Mouse (Mus musculus): ENCODE measurements around the gene Fbxl2. TPM values are rescaled to one million over a fixed set of nuclear protein-coding genes. Genes with fewer than 3 reads are reported as not detected.

Fbxl2 gene
- polyA plus RNA-seq, 1 experiment from 2014 or later = 9.2 TPM

- WGBS = 73% methylated on average over 16 of the region's 16 CpGs
- no peaks in the 10 kb centered on the region for H3K27me3 ChIP-seq
- H3K9ac ChIP-seq = no peak overlapping the region
- no peak overlapping the region for H3K4me2 ChIP-seq
- peaks cover 45% of the 10 kb centered on the region for H3K36me3 ChIP-seq (replicated peaks)
- H3K4me3 ChIP-seq (replicated peaks) = no peak overlapping the region
- ATAC-seq (ENCODE audit: low FRiP score) = peak; percentile 64
- H3K9me3 ChIP-seq = no peaks in the 10 kb centered on the region
- peaks cover 9% of the 10 kb centered on the region for H3K4me1 ChIP-seq
- H3K27ac ChIP-seq = peak overlapping the region; percentile 69
These were observed 64.7 kb downstream of the Fbxl2 start for GRCm38 (mm10) chr9:113981099-113981880.

GRCm38 (mm10) chr9:113979356-113979755 lies 66.6 kb downstream of the Fbxl2 start:
- peaks cover 57% of the 10 kb centered on the region for H3K36me3 ChIP-seq (replicated peaks)
- H3K4me2 ChIP-seq = no peak overlapping the region
- no peak overlapping the region for H3K27ac ChIP-seq
- ATAC-seq (ENCODE audit: low FRiP score) = no peak
- H3K9ac ChIP-seq = no peak overlapping the region
- no peak overlapping the region for H3K4me3 ChIP-seq (replicated peaks)
- H3K4me1 ChIP-seq = peaks cover 9% of the 10 kb centered on the region
- 90% methylated on average over 13 of the region's 13 CpGs for WGBS
- no peaks in the 10 kb centered on the region for H3K9me3 ChIP-seq
- H3K27me3 ChIP-seq = no peaks in the 10 kb centered on the region

- Histone ChIP-seq H3K4me2 (no peak overlapping the region), H3K27ac (no peak overlapping the region), H3K4me3 (replicated peaks) (no peak overlapping the region), H3K27me3 (no peaks in the 10 kb centered on the region), H3K9ac (no peak overlapping the region), H3K36me3 (replicated peaks) (peaks cover 59% of the 10 kb centered on the region), H3K4me1 (peaks cover 9% of the 10 kb centered on the region), H3K9me3 (no peaks in the 10 kb centered on the region)
- ATAC-seq (ENCODE audit: low FRiP score) = no peak
- WGBS = 84% methylated on average over 7 of the region's 7 CpGs
These were observed 67.3 kb downstream of the Fbxl2 start for GRCm38 (mm10) chr9:113978656-113979055.

GRCm38 (mm10) chr9:113977225-113977840 lies 68.7 kb downstream of the Fbxl2 start:
- Histone ChIP-seq H3K9ac (no peak overlapping the region), H3K27me3 (no peaks in the 10 kb centered on the region), H3K27ac (no peak overlapping the region), H3K9me3 (no peaks in the 10 kb centered on the region), H3K36me3 (replicated peaks) (peaks cover 69% of the 10 kb centered on the region), H3K4me2 (no peak overlapping the region), H3K4me1 (peaks cover 9% of the 10 kb centered on the region), H3K4me3 (replicated peaks) (no peak overlapping the region)
- no peak for ATAC-seq (ENCODE audit: low FRiP score)
- 87% methylated on average over 11 of the region's 11 CpGs for WGBS

GRCm38 (mm10) chr9:113976264-113976663 lies 69.7 kb downstream of the Fbxl2 start:
- 96% methylated on average over 10 of the region's 10 CpGs for WGBS
- Histone ChIP-seq H3K4me1 (peaks cover 5% of the 10 kb centered on the region), H3K36me3 (replicated peaks) (peaks cover 74% of the 10 kb centered on the region), H3K9me3 (no peaks in the 10 kb centered on the region), H3K27ac (no peak overlapping the region), H3K9ac (no peak overlapping the region), H3K4me3 (replicated peaks) (no peak overlapping the region), H3K27me3 (no peaks in the 10 kb centered on the region), H3K4me2 (no peak overlapping the region)
- ATAC-seq (ENCODE audit: low FRiP score) = no peak

- no peak overlapping the region for H3K9ac ChIP-seq
- peaks cover 82% of the 10 kb centered on the region for H3K36me3 ChIP-seq (replicated peaks)
- 85% methylated on average over 7 of the region's 7 CpGs for whole genome bisulfite sequencing
- H3K9me3 ChIP-seq = no peaks in the 10 kb centered on the region
- no peak overlapping the region for H3K4me3 ChIP-seq (replicated peaks)
- H3K27me3 ChIP-seq = no peaks in the 10 kb centered on the region
- H3K27ac ChIP-seq = no peak overlapping the region
- no peaks in the 10 kb centered on the region for H3K4me1 ChIP-seq
- no peak overlapping the region for H3K4me2 ChIP-seq
- no peak for ATAC-seq (ENCODE audit: low FRiP score)
These were observed 70.5 kb downstream of the Fbxl2 start for GRCm38 (mm10) chr9:113975442-113975841.

GRCm38 (mm10) chr9:113974945-113975344 lies 71.0 kb downstream of the Fbxl2 start:
- no peak for ATAC-seq (ENCODE audit: low FRiP score)
- H3K9ac ChIP-seq = no peak overlapping the region

GRCm38 (mm10) chr9:113973857-113974256 lies 72.1 kb downstream of the Fbxl2 start:
- Histone ChIP-seq H3K9me3 (no peaks in the 10 kb centered on the region), H3K4me3 (replicated peaks) (no peak overlapping the region), H3K4me2 (no peak overlapping the region), H3K36me3 (replicated peaks) (peaks cover 87% of the 10 kb centered on the region), H3K4me1 (no peaks in the 10 kb centered on the region), H3K27me3 (no peaks in the 10 kb centered on the region), H3K27ac (no peak overlapping the region), H3K9ac (no peak overlapping the region)
- ATAC-seq (ENCODE audit: low FRiP score) = no peak
- 66% methylated on average over 4 of the region's 4 CpGs for WGBS

More at GRCm38 (mm10) chr9:113974945-113975344, 71.0 kb downstream of the Fbxl2 start:
- 92% methylated on average over 4 of the region's 4 CpGs for WGBS
- Histone ChIP-seq H3K4me3 (replicated peaks) (no peak overlapping the region), H3K27me3 (no peaks in the 10 kb centered on the region), H3K36me3 (replicated peaks) (peaks cover 87% of the 10 kb centered on the region), H3K4me1 (no peaks in the 10 kb centered on the region), H3K4me2 (no peak overlapping the region), H3K27ac (no peak overlapping the region), H3K9me3 (no peaks in the 10 kb centered on the region)

- Histone ChIP-seq H3K27me3 (no peaks in the 10 kb centered on the region), H3K4me3 (replicated peaks) (no peak overlapping the region), H3K36me3 (replicated peaks) (peaks cover 87% of the 10 kb centered on the region), H3K9me3 (no peaks in the 10 kb centered on the region), H3K27ac (no peak overlapping the region), H3K4me2 (no peak overlapping the region), H3K9ac (no peak overlapping the region), H3K4me1 (no peaks in the 10 kb centered on the region)
- no peak for ATAC-seq (ENCODE audit: low FRiP score)
- 87% methylated on average over 8 of the region's 8 CpGs for WGBS
These were observed 74.4 kb downstream of the Fbxl2 start for GRCm38 (mm10) chr9:113971615-113972014.

GRCm38 (mm10) chr9:113970041-113970440 lies 76.0 kb downstream of the Fbxl2 start:
- no peak overlapping the region for H3K4me2 ChIP-seq
- H3K9me3 ChIP-seq = no peaks in the 10 kb centered on the region
- no peak overlapping the region for H3K27ac ChIP-seq
- peaks cover 86% of the 10 kb centered on the region for H3K36me3 ChIP-seq (replicated peaks)
- H3K9ac ChIP-seq = no peak overlapping the region
- H3K4me1 ChIP-seq = no peaks in the 10 kb centered on the region
- ATAC-seq (ENCODE audit: low FRiP score) = no peak
- no peak overlapping the region for H3K4me3 ChIP-seq (replicated peaks)
- 93% methylated on average over 14 of the region's 14 CpGs for WGBS
- no peaks in the 10 kb centered on the region for H3K27me3 ChIP-seq

GRCm38 (mm10) chr9:113969399-113969798 lies 76.6 kb downstream of the Fbxl2 start:
- no peak overlapping the region for H3K9ac ChIP-seq
- 95% methylated on average over 8 of the region's 8 CpGs for WGBS

GRCm38 (mm10) chr9:113968967-113969366 lies 77.0 kb downstream of the Fbxl2 start:
- 93% methylated on average over 7 of the region's 7 CpGs for WGBS
- Histone ChIP-seq H3K4me1 (no peaks in the 10 kb centered on the region), H3K9ac (no peak overlapping the region), H3K9me3 (no peaks in the 10 kb centered on the region), H3K27me3 (no peaks in the 10 kb centered on the region), H3K27ac (no peak overlapping the region), H3K4me3 (replicated peaks) (no peak overlapping the region), H3K36me3 (replicated peaks) (peaks cover 84% of the 10 kb centered on the region), H3K4me2 (no peak overlapping the region)
- ATAC-seq (ENCODE audit: low FRiP score) = no peak

More at GRCm38 (mm10) chr9:113969399-113969798, 76.6 kb downstream of the Fbxl2 start:
- H3K27ac ChIP-seq = no peak overlapping the region
- ATAC-seq (ENCODE audit: low FRiP score) = no peak
- no peaks in the 10 kb centered on the region for H3K9me3 ChIP-seq
- H3K4me3 ChIP-seq (replicated peaks) = no peak overlapping the region
- H3K4me1 ChIP-seq = no peaks in the 10 kb centered on the region
- peaks cover 84% of the 10 kb centered on the region for H3K36me3 ChIP-seq (replicated peaks)
- H3K27me3 ChIP-seq = no peaks in the 10 kb centered on the region
- no peak overlapping the region for H3K4me2 ChIP-seq

GRCm38 (mm10) chr9:113966838-113967237 lies 79.2 kb downstream of the Fbxl2 start:
- no peaks in the 10 kb centered on the region for H3K4me1 ChIP-seq
- no peak overlapping the region for H3K4me2 ChIP-seq
- 97% methylated on average over 4 of the region's 4 CpGs for WGBS
- H3K4me3 ChIP-seq (replicated peaks) = no peak overlapping the region
- H3K27ac ChIP-seq = no peak overlapping the region
- no peak for ATAC-seq (ENCODE audit: low FRiP score)
- peaks cover 90% of the 10 kb centered on the region for H3K36me3 ChIP-seq (replicated peaks)
- H3K9ac ChIP-seq = no peak overlapping the region
- no peaks in the 10 kb centered on the region for H3K9me3 ChIP-seq
- H3K27me3 ChIP-seq = no peaks in the 10 kb centered on the region
